Mouse (Mus musculus): ENCODE measurements around the gene Prl3a1. TPM values are rescaled to one million over a fixed set of nuclear protein-coding genes. Genes with fewer than 3 reads are reported as not detected.

Gene Prl3a1
- total RNA-seq (2022) = not detected

- no peak for DNase-seq (ENCODE audit: low spot score in 2 of 2)
These were observed at the start of gene Prl3a1 for GRCm38 (mm10) chr13:27259136-27259535. TSS of gene Prl3a1 (plus strand) at chr13:27259436.

- DNase-seq (ENCODE audit: low spot score in 2 of 2) = no peak
These were observed 17.7 kb upstream of the Prl3a1 start, which contains the start of gene Prl3b1 for GRCm38 (mm10) chr13:27241547-27241946. TSS of gene Prl3b1 (plus strand) at chr13:27241847.

- no peak for DNase-seq (ENCODE audit: low spot score in 2 of 2)
These were observed 53.3 kb downstream of the Prl3a1 start, which contains the start of gene Prl6a1 for GRCm38 (mm10) chr13:27312334-27313225. TSS of gene Prl6a1 (plus strand) at chr13:27312627.

Other genes starting within 250 kb of the Prl3a1 start
- gene Prl, start 201.9 kb upstream of the Prl3a1 start, total RNA-seq (2022) = not detected
- gene Prl3d1, start 165.2 kb upstream of the Prl3a1 start, total RNA-seq (2022) = not detected
- not detected for gene Prl3d2, start 137.7 kb upstream of the Prl3a1 start, total RNA-seq (2022)
- gene Prl3d3, start 102.6 kb upstream of the Prl3a1 start, total RNA-seq (2022) = not detected
- not detected for gene Prl3c1, start 62.8 kb upstream of the Prl3a1 start, total RNA-seq (2022)
- not detected for gene Prl3b1, start 17.6 kb upstream of the Prl3a1 start, total RNA-seq (2022)
- not detected for gene Prl6a1, start 53.2 kb downstream of the Prl3a1 start, total RNA-seq (2022)
- gene Prl8a2, start 86.2 kb downstream of the Prl3a1 start, total RNA-seq (2022) = not detected
- not detected for gene Prl2b1, start 131.4 kb downstream of the Prl3a1 start, total RNA-seq (2022)
- gene Prl8a6, start 179.3 kb downstream of the Prl3a1 start, total RNA-seq (2022) = not detected